Mouse (Mus musculus) spleen, adult 2 months (tissue): Measurements from ENCODE around the gene Klf1.

Source experiments
- CTCF ChIP-seq: fragments of 200-500 bp; IDR thresholded peaks from 2 replicates; pipeline ENCODE4 v1.5.1; 2011; ENCODE audit warnings: mild to moderate bottlenecking, inconsistent platforms; ENCODE audit not compliant: insufficient read depth, insufficient read length, insufficient replicate concordance; ENCODE audit errors: extremely low read depth
- POLR2A ChIP-seq: fragments of 200-500 bp; IDR thresholded peaks from 2 replicates; pipeline ENCODE4 v1.6.1; 2011; ENCODE audit warnings: low read depth, low read length, inconsistent platforms

GRCm38 (mm10) chr8:84892993-84893708, 8.6 kb upstream of the Klf1 start:
- no peak for TF ChIP-seq POLR2A
- TF ChIP-seq CTCF: no peak
